Mouse (Mus musculus): Measurements from ENCODE around the gene Fam131a.

DNA sequence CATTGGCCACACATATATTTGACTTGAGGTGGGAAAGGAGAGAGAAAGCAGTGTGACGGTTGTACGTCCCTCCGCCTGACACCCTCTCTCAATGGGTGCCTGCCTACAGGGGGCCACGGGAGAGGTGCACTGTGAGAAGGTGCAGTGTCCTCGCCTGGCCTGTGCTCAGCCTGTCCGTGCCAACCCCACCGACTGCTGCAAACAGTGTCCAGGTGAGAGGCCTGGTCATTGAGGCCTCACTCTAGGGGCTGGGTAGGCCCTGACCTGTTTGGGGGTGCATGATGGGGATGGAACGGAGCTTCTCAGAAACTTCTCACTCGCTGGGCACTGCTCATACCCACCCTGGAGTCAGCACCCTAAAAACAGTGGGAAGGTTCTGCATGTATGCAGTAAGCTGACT is 46.8 kb downstream of the Fam131a start:
- no peak for TF ChIP-seq CTCF (IDR thresholded peaks at IDR 0.05; ENCODE audit: low read depth, low read length)
- no peak for TF ChIP-seq POLR2A (IDR thresholded peaks at IDR 0.05; ENCODE audit: borderline replicate concordance, low read depth, low read length)
